Mouse (Mus musculus) erythroblast, embryonic 14.5 days (primary cell): Measurements from ENCODE around the gene Kyat1. TPM values are rescaled to one million over a fixed set of nuclear protein-coding genes. Genes with fewer than 3 reads are reported as not detected.
A peak's percentile ranks its signal among the peaks of the same experiment; 100 is the strongest.

Experiments used
- H3K27me3 ChIP-seq: 2 replicates; pipeline ENCODE4 v1.6.1; 2012; ENCODE audit warnings: inconsistent platforms; ENCODE audit not compliant: control insufficient read depth
- H3K36me3 ChIP-seq: 2 replicates; pipeline ENCODE4 v1.6.1; 2012; ENCODE audit warnings: mild to moderate bottlenecking, inconsistent platforms; ENCODE audit not compliant: control insufficient read depth
- H3K4me1 ChIP-seq: 2 replicates; pipeline ENCODE4 v1.6.1; 2012; ENCODE audit warnings: inconsistent platforms; ENCODE audit not compliant: control insufficient read depth
- H3K4me3 ChIP-seq: replicated peaks from 2 replicates; pipeline ENCODE3; 2012; ENCODE audit warnings: moderate library complexity, mild to moderate bottlenecking, inconsistent platforms
- H3K9me3 ChIP-seq: 2 replicates; pipeline ENCODE4 v1.6.1; 2012; ENCODE audit warnings: low read length, inconsistent platforms, mixed read lengths; ENCODE audit not compliant: control insufficient read depth
- GATA1 ChIP-seq: IDR thresholded peaks from 2 replicates; pipeline ENCODE4 v1.6.1; 2012; ENCODE audit warnings: low read length, inconsistent platforms, mixed read lengths
- TAL1 ChIP-seq: IDR thresholded peaks from 3 replicates; pipeline ENCODE4 v1.6.1; 2012; ENCODE audit warnings: low read length, inconsistent platforms, mixed read lengths
- polyA plus RNA-seq: library from polyadenylated mRNA; stranded (reverse); fragments of >175 nt; gene quantifications from 2 replicates; pipeline ENCODE4 v1.2.3, GENCODE M21; 2012

The Kyat1 gene
- polyA plus RNA-seq, 1 experiment = 0.34 TPM

GRCm38 (mm10) chr2:30203439-30203838 lies 2.2 kb downstream of the Kyat1 start:
- Histone ChIP-seq H3K4me1 (peaks cover 40% of the 10 kb centered on the region), H3K4me3 (no peak overlapping the region), H3K27me3 (no peaks in the 10 kb centered on the region), H3K9me3 (no peaks in the 10 kb centered on the region), H3K36me3 (no peaks in the 10 kb centered on the region)
- TF ChIP-seq GATA1 (no peak), TAL1 (no peak)

DNA sequence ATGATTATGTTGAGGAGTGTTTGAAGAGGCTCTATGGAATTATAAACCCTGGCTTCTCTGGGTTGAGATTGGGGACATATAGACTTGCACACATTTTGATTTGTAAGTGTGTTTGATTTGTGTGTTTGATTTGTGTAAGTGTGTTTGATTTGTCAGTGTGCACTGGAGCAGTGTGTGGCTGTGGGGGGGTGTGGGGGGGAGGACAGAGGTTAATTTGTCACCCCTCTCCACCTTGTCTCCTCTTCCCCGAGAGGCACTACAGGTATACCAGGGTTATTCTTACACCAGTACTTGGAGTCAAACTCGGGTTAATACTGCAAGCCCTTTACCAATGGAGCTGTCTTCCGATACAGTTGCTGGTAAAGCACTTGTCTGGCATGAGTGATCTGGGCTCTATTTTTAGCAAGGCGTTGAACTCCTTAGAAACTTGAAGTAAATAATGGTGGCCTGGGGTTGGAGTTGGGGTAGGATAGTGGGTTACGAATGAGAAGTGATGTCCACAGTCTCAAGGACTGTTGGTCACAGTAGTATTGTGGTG lies 5.2 kb downstream of the Kyat1 start:
- H3K9me3 ChIP-seq = no peaks in the 10 kb centered on the region
- H3K4me3 ChIP-seq = no peak overlapping the region
- TF ChIP-seq TAL1 = no peak
- TF ChIP-seq GATA1 = no peak
- H3K4me1 ChIP-seq = peaks cover 31% of the 10 kb centered on the region
- no peaks in the 10 kb centered on the region for H3K27me3 ChIP-seq
- H3K36me3 ChIP-seq = no peaks in the 10 kb centered on the region

GRCm38 (mm10) chr2:30199984-30200383 lies 5.7 kb downstream of the Kyat1 start:
- Histone ChIP-seq H3K9me3 (no peaks in the 10 kb centered on the region), H3K4me1 (peaks cover 27% of the 10 kb centered on the region), H3K36me3 (no peaks in the 10 kb centered on the region), H3K27me3 (no peaks in the 10 kb centered on the region), H3K4me3 (no peak overlapping the region)
- no peak for TF ChIP-seq GATA1
- no peak for TF ChIP-seq TAL1

GRCm38 (mm10) chr2:30198021-30198420 lies 7.6 kb downstream of the Kyat1 start:
- Histone ChIP-seq H3K4me3 (no peak overlapping the region), H3K9me3 (no peaks in the 10 kb centered on the region), H3K36me3 (peaks cover 4% of the 10 kb centered on the region; the same call in 1 of the 2 replicates), H3K27me3 (no peaks in the 10 kb centered on the region), H3K4me1 (peaks cover 19% of the 10 kb centered on the region)
- TF ChIP-seq GATA1 (no peak), TAL1 (no peak)

DNA sequence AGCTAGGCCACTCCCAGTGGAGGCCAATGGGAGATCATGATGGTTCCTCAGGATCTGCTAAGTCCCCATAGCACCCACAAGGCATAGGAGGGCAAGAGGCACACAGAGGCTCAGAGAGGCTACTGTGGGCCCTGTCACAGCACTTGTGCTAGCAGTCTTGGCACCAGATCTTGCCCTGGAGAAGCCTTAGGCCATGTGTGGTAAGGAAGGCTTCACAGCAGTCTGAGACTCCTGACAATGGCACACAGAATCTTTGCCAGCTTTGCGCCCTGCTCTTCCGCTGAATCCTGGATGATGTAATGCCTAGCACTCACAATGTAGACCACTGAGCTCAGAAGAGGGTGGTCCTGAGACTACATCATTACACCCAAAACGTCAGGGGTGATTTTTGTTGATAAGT lies 11.0 kb downstream of the Kyat1 start:
- TF ChIP-seq GATA1 = no peak
- TF ChIP-seq TAL1 = no peak
- no peak overlapping the region for H3K4me3 ChIP-seq
- peaks cover 24% of the 10 kb centered on the region for H3K4me1 ChIP-seq
- peaks cover 24% of the 10 kb centered on the region for H3K36me3 ChIP-seq
- peaks cover 9% of the 10 kb centered on the region for H3K9me3 ChIP-seq
- no peaks in the 10 kb centered on the region for H3K27me3 ChIP-seq

GRCm38 (mm10) chr2:30191790-30192580 lies 13.7 kb downstream of the Kyat1 start:
- TF ChIP-seq TAL1 (no peak), GATA1 (no peak)
- peaks cover 35% of the 10 kb centered on the region for H3K36me3 ChIP-seq

GRCm38 (mm10) chr2:30185681-30186080 lies 20.0 kb downstream of the Kyat1 start:
- Histone ChIP-seq H3K9me3 (peaks cover 8% of the 10 kb centered on the region; the same call in 1 of the 2 replicates), H3K27me3 (no peaks in the 10 kb centered on the region), H3K4me1 (peaks cover 44% of the 10 kb centered on the region), H3K36me3 (peaks cover 43% of the 10 kb centered on the region), H3K4me3 (no peak overlapping the region)
- TF ChIP-seq TAL1 = no peak
- TF ChIP-seq GATA1 = no peak

More at GRCm38 (mm10) chr2:30191790-30192580, 13.7 kb downstream of the Kyat1 start:
- Histone ChIP-seq H3K4me3 (no peak overlapping the region), H3K9me3 (peaks cover 9% of the 10 kb centered on the region), H3K4me1 (peaks cover 18% of the 10 kb centered on the region), H3K27me3 (no peaks in the 10 kb centered on the region)

GRCm38 (mm10) chr2:30185276-30185675 lies 20.4 kb downstream of the Kyat1 start:
- Histone ChIP-seq H3K36me3 (peaks cover 39% of the 10 kb centered on the region), H3K9me3 (peaks cover 6% of the 10 kb centered on the region; the same call in 1 of the 2 replicates), H3K4me1 (peaks cover 45% of the 10 kb centered on the region), H3K27me3 (no peaks in the 10 kb centered on the region), H3K4me3 (no peak overlapping the region)
- TF ChIP-seq GATA1 (peak; percentile 25; the same call in 1 of the 2 replicates), TAL1 (no peak)

- H3K36me3 ChIP-seq = peaks cover 33% of the 10 kb centered on the region
- H3K4me1 ChIP-seq = peaks cover 46% of the 10 kb centered on the region
- no peak overlapping the region for H3K4me3 ChIP-seq
- TF ChIP-seq GATA1 (no peak), TAL1 (no peak)
- no peaks in the 10 kb centered on the region for H3K27me3 ChIP-seq
- H3K9me3 ChIP-seq = peaks cover 6% of the 10 kb centered on the region; the same call in 1 of the 2 replicates
Observed at GRCm38 (mm10) chr2:30183721-30184120, 21.9 kb downstream of the Kyat1 start.
